Mouse (Mus musculus) naive thymus-derived CD4-positive, alpha-beta T cell, adult 5 months (primary cell): ENCODE data around the gene Get4. TPM values are rescaled to one million over a fixed set of nuclear protein-coding genes. Genes with fewer than 3 reads are reported as not detected.

Experiments
- polyA plus RNA-seq: library from polyadenylated mRNA; unstranded; fragments of 100-300 nt; shearing (Covaris generic); gene quantifications from one replicate; pipeline ENCODE4 v1.2.1, GENCODE M21; 2017

Gene Get4
- 129 TPM for polyA plus RNA-seq

GRCm38 (mm10) chr5:139252081-139252909, at the start of gene Get4:
Gene Get4, plus strand, starts transcription at chr5:139252324.

Other genes with a start within 250 kb of the Get4 start
- gene Prkar1b, start 102.3 kb upstream of the Get4 start, polyA plus RNA-seq, result 0.90 TPM
- 24.8 TPM for gene Dnaaf5, start 102.1 kb upstream of the Get4 start, polyA plus RNA-seq
- gene Sun1, start 51.7 kb upstream of the Get4 start, polyA plus RNA-seq, result 44.9 TPM
- gene Adap1, start 73.3 kb downstream of the Get4 start, polyA plus RNA-seq, result 1.8 TPM
- 32.0 TPM for gene Cox19, start 99.1 kb downstream of the Get4 start, polyA plus RNA-seq
- not detected for gene Cyp2w1, start 100.3 kb downstream of the Get4 start, polyA plus RNA-seq
- gene Gpr146, start 125.4 kb downstream of the Get4 start, polyA plus RNA-seq, result 43.4 TPM
- gene C130050O18Rik, start 153.0 kb downstream of the Get4 start, polyA plus RNA-seq, result not detected
- not detected for gene Gper1, start 170.8 kb downstream of the Get4 start, polyA plus RNA-seq
- gene 3110082I17Rik, start 208.2 kb downstream of the Get4 start, polyA plus RNA-seq, result 4.0 TPM
- gene Zfand2a, start 232.2 kb downstream of the Get4 start, polyA plus RNA-seq, result 77.2 TPM